Mouse (Mus musculus): Measurements from ENCODE around the gene Znrd1as. TPM values are rescaled to one million over a fixed set of nuclear protein-coding genes. Genes with fewer than 3 reads are reported as not detected.
"Not testable (repeated sequence)": the region's sequence is repeated elsewhere in the genome, so short reads cannot be mapped to it uniquely, and the experiment has no call there.

Znrd1as gene
- polyA plus RNA-seq, 1 experiment: 6.7 TPM

- Histone ChIP-seq H3K27me3 (ENCODE audit: control insufficient read depth, insufficient read depth, low read length) (no peaks in the 10 kb centered on the region; the same call in 1 of the 2 replicates), H3K4me1 (ENCODE audit: control insufficient read depth, insufficient read depth, low read length) (no peaks in the 10 kb centered on the region), H3K27ac (ENCODE audit: insufficient read depth, low read length) (no peak within 1 kb of the TSS), H3K4me3 (replicated peaks; ENCODE audit: insufficient read depth, low read depth, low read length) (no peak within 1 kb of the TSS)
- 32% methylated on average over 5 of the region's 5 CpGs for WGBS
- TF ChIP-seq POLR2A (IDR thresholded peaks at IDR 0.05; ENCODE audit: borderline replicate concordance, insufficient read depth, low read length): no peak
- no peak for TF ChIP-seq CTCF (IDR thresholded peaks at IDR 0.05; ENCODE audit: borderline replicate concordance, insufficient read depth, low read depth, low read length)
- DNase-seq: no peak
Observed at GRCm38 (mm10) chr17:36989437-36989836, 31.0 kb downstream of the Znrd1as start, which contains the start of gene H2-M5. Gene H2-M5, minus strand, starts transcription at chr17:36989537.

DNA sequence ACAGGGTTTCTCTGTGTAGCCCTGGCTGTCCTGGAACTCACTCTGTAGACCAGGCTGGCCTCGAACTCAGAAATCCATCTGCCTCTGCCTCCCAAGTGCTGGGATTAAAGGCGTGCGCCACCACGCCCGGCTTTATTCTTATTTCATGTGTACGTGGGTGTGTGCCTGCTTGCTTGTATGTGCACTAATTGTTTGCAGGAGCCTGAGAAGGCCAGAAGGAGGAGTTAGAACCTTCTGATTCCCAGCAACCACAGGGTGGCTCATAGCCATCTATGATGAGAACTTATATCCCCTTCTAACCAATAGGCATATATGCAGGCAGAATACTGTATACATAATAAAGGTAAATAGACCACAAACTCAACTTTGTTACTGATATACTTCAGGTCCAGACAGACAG lies 32.2 kb downstream of the Znrd1as start:
- not testable (repeated sequence) for H3K4me1 ChIP-seq (ENCODE audit: control insufficient read depth, insufficient read depth, low read length)
- 92% methylated on average over 6 of the region's 6 CpGs for WGBS

GRCm38 (mm10) chr17:36992336-36993104 lies 34.1 kb downstream of the Znrd1as start:
- Histone ChIP-seq H3K4me3 (replicated peaks; ENCODE audit: insufficient read depth, low read depth, low read length) (no peak overlapping the region), H3K27ac (ENCODE audit: insufficient read depth, low read length) (no peak overlapping the region), H3K27me3 (ENCODE audit: control insufficient read depth, insufficient read depth, low read length) (no peaks in the 10 kb centered on the region; the same call in 1 of the 2 replicates), H3K4me1 (ENCODE audit: control insufficient read depth, insufficient read depth, low read length) (no peaks in the 10 kb centered on the region)
- 77% methylated on average over 3 of the region's 3 CpGs for WGBS
- no peak for DNase-seq
- TF ChIP-seq POLR2A (IDR thresholded peaks at IDR 0.05; ENCODE audit: borderline replicate concordance, insufficient read depth, low read length) (no peak), CTCF (IDR thresholded peaks at IDR 0.05; ENCODE audit: borderline replicate concordance, insufficient read depth, low read depth, low read length) (no peak)

More for the DNA sequence above, 32.2 kb downstream of the Znrd1as start:
- not testable (repeated sequence) for DNase-seq; H3K27ac ChIP-seq (ENCODE audit: insufficient read depth, low read length); H3K4me3 ChIP-seq (replicated peaks; ENCODE audit: insufficient read depth, low read depth, low read length); H3K27me3 ChIP-seq (ENCODE audit: control insufficient read depth, insufficient read depth, low read length)

- Histone ChIP-seq H3K27ac (ENCODE audit: insufficient read depth, low read length) (no peak overlapping the region), H3K27me3 (ENCODE audit: control insufficient read depth, insufficient read depth, low read length) (no peaks in the 10 kb centered on the region), H3K4me3 (replicated peaks; ENCODE audit: insufficient read depth, low read depth, low read length) (no peak overlapping the region), H3K4me1 (ENCODE audit: control insufficient read depth, insufficient read depth, low read length) (no peaks in the 10 kb centered on the region)
- no peak for TF ChIP-seq POLR2A (IDR thresholded peaks at IDR 0.05; ENCODE audit: borderline replicate concordance, insufficient read depth, low read length)
- no peak for TF ChIP-seq CTCF (IDR thresholded peaks at IDR 0.05; ENCODE audit: borderline replicate concordance, insufficient read depth, low read depth, low read length)
- DNase-seq: no peak
- 93% methylated on average over 4 of the region's 4 CpGs for WGBS
Observed at GRCm38 (mm10) chr17:36993770-36994325, 35.5 kb downstream of the Znrd1as start.

- H3K27ac ChIP-seq (ENCODE audit: insufficient read depth, low read length): no peak overlapping the region
- H3K4me1 ChIP-seq (ENCODE audit: control insufficient read depth, insufficient read depth, low read length): no peaks in the 10 kb centered on the region
- no peak for DNase-seq
- TF ChIP-seq POLR2A (IDR thresholded peaks at IDR 0.05; ENCODE audit: borderline replicate concordance, insufficient read depth, low read length): no peak
- TF ChIP-seq CTCF (IDR thresholded peaks at IDR 0.05; ENCODE audit: borderline replicate concordance, insufficient read depth, low read depth, low read length): no peak
- WGBS: 93% methylated on average over 2 of the region's 2 CpGs
- H3K27me3 ChIP-seq (ENCODE audit: control insufficient read depth, insufficient read depth, low read length): no peaks in the 10 kb centered on the region
- H3K4me3 ChIP-seq (replicated peaks; ENCODE audit: insufficient read depth, low read depth, low read length): no peak overlapping the region
Observed at GRCm38 (mm10) chr17:36994528-36994927, 36.1 kb downstream of the Znrd1as start.

DNA sequence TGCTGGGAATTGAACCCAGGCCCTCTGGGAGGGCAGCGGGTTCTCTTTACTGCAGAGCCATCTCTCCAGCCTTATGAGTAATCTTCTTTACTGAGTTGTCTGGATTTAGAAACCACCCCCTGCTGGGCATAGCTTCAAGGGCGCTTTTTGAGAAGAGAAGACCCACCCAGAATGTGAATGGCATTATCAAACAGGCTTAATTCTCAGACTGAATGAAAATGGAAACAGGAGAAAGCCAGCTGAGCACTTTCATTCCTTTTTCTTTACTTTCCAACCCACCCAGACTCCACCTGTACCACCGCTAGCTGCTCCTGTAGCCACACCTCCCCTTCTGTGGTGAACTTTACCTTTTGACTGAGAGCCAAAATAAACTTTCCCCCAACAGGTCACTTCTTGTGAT lies 37.1 kb downstream of the Znrd1as start:
- H3K27me3 ChIP-seq (ENCODE audit: control insufficient read depth, insufficient read depth, low read length): no peaks in the 10 kb centered on the region
- H3K4me3 ChIP-seq (replicated peaks; ENCODE audit: insufficient read depth, low read depth, low read length): no peak overlapping the region
- 69% methylated on average over 3 of the region's 3 CpGs for WGBS
- TF ChIP-seq POLR2A (IDR thresholded peaks at IDR 0.05; ENCODE audit: borderline replicate concordance, insufficient read depth, low read length) (no peak), CTCF (IDR thresholded peaks at IDR 0.05; ENCODE audit: borderline replicate concordance, insufficient read depth, low read depth, low read length) (no peak)
- no peak overlapping the region for H3K27ac ChIP-seq (ENCODE audit: insufficient read depth, low read length)
- no peaks in the 10 kb centered on the region for H3K4me1 ChIP-seq (ENCODE audit: control insufficient read depth, insufficient read depth, low read length)
- no peak for DNase-seq

DNA sequence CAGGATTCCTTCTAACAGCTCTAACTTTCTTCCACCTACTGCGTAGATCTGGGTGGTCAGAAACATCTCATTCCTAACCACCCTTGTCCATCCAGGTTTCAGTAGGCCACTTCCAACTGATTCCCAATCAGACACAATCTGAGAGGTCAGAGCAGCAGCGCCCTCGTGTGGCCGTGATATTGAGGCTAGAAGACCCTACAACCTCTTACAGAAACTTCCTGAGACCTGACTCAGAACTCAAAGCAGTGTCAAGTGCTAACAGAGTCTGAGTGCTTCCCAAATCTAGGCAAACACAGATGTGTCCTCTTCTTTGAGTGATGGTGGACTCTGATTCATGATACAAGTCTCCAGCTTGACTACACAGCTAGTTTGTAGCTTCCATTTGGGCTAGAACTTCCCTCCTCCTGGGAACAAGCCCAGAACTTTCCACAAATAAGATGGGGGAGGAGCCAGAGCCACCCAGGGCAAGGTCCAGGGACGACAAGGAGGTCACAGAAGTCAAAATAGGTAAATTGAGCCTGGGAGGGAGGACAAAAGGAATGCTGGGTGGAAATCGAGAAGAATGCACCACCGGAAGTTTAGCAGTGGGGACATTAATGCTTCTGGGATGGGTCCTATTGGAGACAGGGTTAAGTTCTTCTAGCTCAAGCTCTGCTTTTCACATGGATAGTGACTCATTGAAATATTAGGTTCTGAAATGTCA lies 38.8 kb downstream of the Znrd1as start:
- Histone ChIP-seq H3K4me1 (ENCODE audit: control insufficient read depth, insufficient read depth, low read length) (no peaks in the 10 kb centered on the region), H3K27me3 (ENCODE audit: control insufficient read depth, insufficient read depth, low read length) (no peaks in the 10 kb centered on the region), H3K4me3 (replicated peaks; ENCODE audit: insufficient read depth, low read depth, low read length) (no peak overlapping the region), H3K27ac (ENCODE audit: insufficient read depth, low read length) (no peak overlapping the region)
- peak; percentile 67 to 74 for DNase-seq
- WGBS: 32% methylated on average over 7 of the region's 7 CpGs
- TF ChIP-seq POLR2A (IDR thresholded peaks at IDR 0.05; ENCODE audit: borderline replicate concordance, insufficient read depth, low read length) (no peak), CTCF (IDR thresholded peaks at IDR 0.05; ENCODE audit: borderline replicate concordance, insufficient read depth, low read depth, low read length) (peak; percentile 69)

Measured in cerebellum, adult 2 months (tissue).